Mouse (Mus musculus) bone marrow, adult 2 months (tissue): Measurements from ENCODE around the gene Dnah7a. TPM values are rescaled to one million over a fixed set of nuclear protein-coding genes. Genes with fewer than 3 reads are reported as not detected.
"Not testable (repeated sequence)": the region's sequence is repeated elsewhere in the genome, so short reads cannot be mapped to it uniquely, and the experiment has no call there.

Experiments
- H3K27ac ChIP-seq: fragments of 200-500 bp; 2 replicates; pipeline ENCODE4 v1.5.1; 2012; ENCODE audit warnings: low read depth, mild to moderate bottlenecking, control low read depth, inconsistent platforms, low read length; ENCODE audit not compliant: control insufficient read depth, poor library complexity, insufficient read depth
- H3K4me1 ChIP-seq: fragments of 200-500 bp; 2 replicates; pipeline ENCODE4 v1.6.1; 2011; ENCODE audit warnings: low read length; ENCODE audit not compliant: control insufficient read depth, insufficient read depth
- H3K4me3 ChIP-seq: fragments of 200-500 bp; replicated peaks from 2 replicates; pipeline ENCODE3; 2011; ENCODE audit warnings: mild to moderate bottlenecking, low read depth, low read length, control low read depth; ENCODE audit not compliant: control insufficient read depth
- CTCF ChIP-seq: fragments of 200-500 bp; IDR thresholded peaks from 2 replicates; pipeline ENCODE4 v1.5.1; 2011; ENCODE audit warnings: low read length, control low read depth; ENCODE audit not compliant: control insufficient read depth, insufficient read depth
- POLR2A ChIP-seq: fragments of 200-500 bp; IDR thresholded peaks from 2 replicates; pipeline ENCODE4 v1.6.1; 2011; ENCODE audit warnings: low read depth, mild to moderate bottlenecking, control low read depth, low read length, borderline replicate concordance; ENCODE audit not compliant: control insufficient read depth
- WGBS: fragments of 180-500 bp; shearing (Covaris S2); methylation state at CpG from one replicate; pipeline ENCODE4 v1.1.7; 2018; 5-methylcytosine and 5-hydroxymethylcytosine counted together
- polyA plus RNA-seq: library from polyadenylated mRNA; stranded (reverse); fragments of >200 nt; gene quantifications from 2 replicates; pipeline ENCODE4 v1.2.4, GENCODE M21; 2011; ENCODE audit warnings: low replicate concordance; ENCODE audit not compliant: missing spikeins, insufficient read depth, insufficient read length

The Dnah7a gene
- polyA plus RNA-seq, 1 experiment, result 0.25 TPM

DNA sequence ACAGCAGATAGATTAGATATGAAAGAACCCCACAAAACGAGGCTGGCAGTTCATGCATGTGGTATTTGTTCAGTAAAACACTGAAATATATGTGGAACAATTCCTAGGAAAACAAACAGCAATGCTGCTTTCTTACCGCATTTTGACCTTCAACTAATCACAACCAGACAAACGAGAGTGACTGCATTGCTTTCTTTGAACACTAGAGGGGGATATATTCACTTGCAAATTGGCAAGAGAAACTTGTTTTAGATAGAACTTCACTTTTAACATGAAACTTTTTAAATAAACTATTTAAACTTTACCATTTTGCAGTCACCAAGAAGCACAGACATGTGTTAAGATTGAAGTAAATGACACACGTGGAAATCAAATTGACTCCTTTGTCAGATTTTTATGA is 8.9 kb upstream of the Dnah7a start:
- no peak overlapping the region for H3K4me3 ChIP-seq
- TF ChIP-seq POLR2A (no peak), CTCF (no peak)
- 6% methylated on average over 4 of the region's 4 CpGs for WGBS
- no peak overlapping the region for H3K27ac ChIP-seq
- H3K4me1 ChIP-seq, result no peaks in the 10 kb centered on the region

- 68% methylated on average over 3 of the region's 3 CpGs for WGBS
- not testable (repeated sequence) for H3K4me1 ChIP-seq, H3K4me3 ChIP-seq, H3K27ac ChIP-seq
Observed at GRCm38 (mm10) chr1:53713383-53713782, 6.8 kb upstream of the Dnah7a start.

DNA sequence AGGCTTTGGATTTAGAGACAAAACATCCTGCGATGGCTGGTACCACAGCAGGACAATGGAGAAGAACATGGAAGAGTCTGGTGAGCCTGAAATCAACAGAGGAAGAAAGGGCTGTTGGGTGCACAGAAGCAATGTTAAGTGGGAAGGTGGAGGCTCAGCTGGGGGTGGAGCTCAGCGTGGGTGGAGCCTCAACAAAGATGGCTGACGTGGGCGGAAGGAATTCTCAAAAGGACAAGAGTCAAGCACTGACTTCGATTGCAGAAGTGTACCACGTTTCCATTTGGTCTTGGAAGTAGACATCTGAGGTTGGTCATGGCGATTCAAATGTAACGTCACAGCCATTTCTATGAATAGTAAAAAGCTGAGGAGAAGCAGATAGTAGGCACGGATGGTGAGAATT is 4.5 kb upstream of the Dnah7a start:
- H3K4me3 ChIP-seq, result no peak overlapping the region
- WGBS, result 82% methylated on average over 9 of the region's 9 CpGs
- H3K4me1 ChIP-seq, result no peaks in the 10 kb centered on the region
- TF ChIP-seq CTCF (no peak), POLR2A (no peak)
- H3K27ac ChIP-seq, result no peak overlapping the region

GRCm38 (mm10) chr1:53709602-53710001 is 3.0 kb upstream of the Dnah7a start:
- WGBS, result 80% methylated on average over 5 of the region's 5 CpGs
- H3K27ac ChIP-seq, H3K4me3 ChIP-seq, H3K4me1 ChIP-seq: not testable (repeated sequence)

DNA sequence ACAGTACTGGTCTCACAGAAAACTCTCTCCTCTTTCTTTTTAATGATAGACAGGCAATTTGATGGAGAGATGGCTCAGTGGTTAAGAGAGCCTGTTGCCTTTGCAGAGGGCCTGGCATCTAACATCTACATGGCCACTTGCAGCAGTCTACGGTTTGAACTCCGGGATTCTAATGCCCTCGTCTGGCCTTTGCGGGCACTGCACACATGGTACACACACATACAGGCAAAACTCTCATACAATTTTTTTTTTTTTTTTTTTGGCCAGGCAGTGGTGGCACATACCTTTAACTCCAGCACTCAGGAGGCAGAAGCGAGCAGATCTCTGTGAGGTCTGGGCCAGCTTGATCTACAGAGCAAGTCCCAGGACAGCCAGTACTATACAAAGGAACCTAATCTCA is 2.4 kb downstream of the Dnah7a start:
- TF ChIP-seq POLR2A (no peak), CTCF (no peak)
- 81% methylated on average over 5 of the region's 5 CpGs for WGBS
- H3K4me1 ChIP-seq, result no peaks in the 10 kb centered on the region
- H3K4me3 ChIP-seq, result no peak overlapping the region
- no peak overlapping the region for H3K27ac ChIP-seq

- not testable (repeated sequence) for H3K4me1 ChIP-seq, H3K4me3 ChIP-seq, H3K27ac ChIP-seq
Observed at GRCm38 (mm10) chr1:53664268-53664667, 42.3 kb downstream of the Dnah7a start.

DNA sequence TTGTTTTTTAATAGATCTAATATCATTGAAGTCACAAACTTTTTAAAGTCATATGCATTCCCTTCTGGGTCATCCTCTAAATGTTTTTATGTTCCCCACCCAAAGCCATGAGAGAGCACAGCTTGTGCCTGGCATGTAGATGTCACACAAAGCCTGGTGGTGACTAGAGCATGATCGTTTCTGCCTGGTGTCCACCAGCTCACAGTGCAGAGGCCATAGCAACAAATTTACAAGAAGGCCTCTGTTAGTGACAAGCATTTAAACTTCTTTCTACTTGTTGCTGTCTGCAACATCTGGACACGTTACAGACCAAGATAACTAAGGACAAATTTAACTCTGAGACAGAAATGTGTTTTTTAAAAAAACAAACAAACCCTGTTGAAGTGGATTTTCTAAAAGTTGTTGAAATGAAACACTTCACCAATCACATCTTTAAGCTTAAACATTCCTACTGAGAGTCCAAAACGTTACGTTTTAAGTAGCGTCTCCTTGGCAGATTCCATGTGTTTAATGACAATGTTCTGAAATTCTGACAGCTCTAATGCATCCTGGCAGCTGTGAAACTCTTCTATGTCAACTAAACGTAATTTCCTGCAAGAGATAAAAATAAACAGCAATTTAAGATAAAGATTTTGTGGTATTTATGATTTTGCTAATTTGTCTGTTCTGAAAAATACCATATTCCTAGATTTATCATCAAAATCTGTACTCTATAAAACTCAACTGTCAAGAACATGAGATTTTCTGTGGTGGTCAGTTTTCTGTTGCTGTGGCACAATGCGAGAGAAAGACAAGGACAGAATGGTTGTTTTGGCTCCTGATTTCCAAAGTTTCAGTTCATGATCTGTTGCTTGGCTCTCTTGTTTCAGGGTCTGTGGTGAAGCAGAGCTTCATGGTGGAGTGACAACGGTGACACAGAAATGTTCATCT is 66.5 kb downstream of the Dnah7a start:
- TF ChIP-seq CTCF (no peak), POLR2A (no peak)
- Histone ChIP-seq H3K4me3 (no peak overlapping the region), H3K4me1 (no peaks in the 10 kb centered on the region), H3K27ac (no peak overlapping the region)
- 71% methylated on average over 8 of the region's 8 CpGs for WGBS

GRCm38 (mm10) chr1:53635641-53636040 is 70.9 kb downstream of the Dnah7a start:
- 58% methylated on average over 2 of the region's 2 CpGs for WGBS
- H3K4me1 ChIP-seq, H3K27ac ChIP-seq, H3K4me3 ChIP-seq: not testable (repeated sequence)

DNA sequence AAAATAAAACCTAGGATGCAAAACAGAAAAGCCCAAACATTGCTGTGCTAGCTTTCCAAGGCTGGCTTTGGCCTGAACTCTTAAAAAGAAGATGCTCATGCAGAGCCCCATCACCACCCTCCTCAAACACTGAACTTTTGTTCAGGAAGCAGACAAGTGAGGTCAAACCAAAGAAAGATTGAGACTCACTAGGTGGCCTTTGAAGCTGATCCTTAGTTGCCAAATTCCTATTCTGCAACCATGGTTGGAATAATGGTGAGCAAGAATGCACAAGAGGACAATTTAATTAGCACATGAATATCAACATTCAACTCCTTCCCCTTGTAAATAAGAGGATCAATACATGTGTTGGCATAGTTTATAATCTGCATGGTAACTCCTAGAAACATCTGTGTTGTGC is 74.5 kb downstream of the Dnah7a start:
- H3K27ac ChIP-seq, H3K4me1 ChIP-seq: not testable (repeated sequence)

DNA sequence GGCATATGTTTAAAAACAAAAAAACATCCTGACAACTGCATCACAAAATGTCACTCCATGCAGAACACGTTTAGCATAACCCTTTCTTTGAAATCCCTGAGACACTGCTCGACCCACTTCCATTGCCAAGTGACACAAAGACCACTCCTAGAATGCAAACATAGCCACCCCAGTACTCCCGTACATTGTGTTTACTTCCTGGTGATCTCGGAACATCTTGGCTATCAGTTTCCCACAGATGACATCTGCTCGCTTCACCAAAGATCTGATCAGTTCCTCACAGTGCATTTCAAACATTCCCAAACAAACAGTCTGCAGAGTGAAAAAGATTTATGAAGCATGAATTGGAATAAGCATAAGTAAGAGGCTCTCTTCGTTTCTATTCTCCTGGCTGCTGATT is 76.6 kb downstream of the Dnah7a start:
- H3K27ac ChIP-seq, result no peak overlapping the region
- 40% methylated on average over 6 of the region's 6 CpGs for WGBS
- H3K4me1 ChIP-seq, result no peaks in the 10 kb centered on the region
- TF ChIP-seq POLR2A (no peak), CTCF (no peak)
- H3K4me3 ChIP-seq, result no peak overlapping the region

More for the DNA sequence above, 74.5 kb downstream of the Dnah7a start:
- H3K4me3 ChIP-seq, result not testable (repeated sequence)
